Mouse (Mus musculus): Measurements from ENCODE around the gene Ehd4. TPM values are rescaled to one million over a fixed set of nuclear protein-coding genes. Genes with fewer than 3 reads are reported as not detected.

Ehd4 gene
- total and polyA plus RNA-seq, 3 experiments = 15.8 to 35.5 TPM; not detected in 1

DNA sequence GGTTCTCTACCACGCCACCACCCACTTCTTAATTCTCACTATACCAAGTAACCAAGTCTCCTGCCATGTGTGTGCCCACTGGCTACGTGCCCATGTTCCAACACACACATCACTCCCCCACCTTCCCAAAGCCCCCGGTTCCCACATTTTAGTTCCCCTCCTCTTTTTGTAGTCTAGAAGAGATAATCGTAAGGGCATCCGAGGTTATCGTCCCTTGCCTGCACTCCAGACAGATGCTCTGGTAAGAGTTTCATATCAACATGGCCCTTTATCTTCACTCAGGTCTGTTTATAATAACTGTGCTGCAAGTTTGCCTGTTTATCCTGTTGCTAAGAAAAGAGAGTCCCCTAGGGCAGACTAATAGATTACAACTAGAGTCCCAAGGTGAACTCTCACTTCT lies 37.1 kb downstream of the Ehd4 start (continued):
- TF ChIP-seq MAX (IDR thresholded peaks at IDR 0.05; ENCODE audit: low read length) = no peak

DNA sequence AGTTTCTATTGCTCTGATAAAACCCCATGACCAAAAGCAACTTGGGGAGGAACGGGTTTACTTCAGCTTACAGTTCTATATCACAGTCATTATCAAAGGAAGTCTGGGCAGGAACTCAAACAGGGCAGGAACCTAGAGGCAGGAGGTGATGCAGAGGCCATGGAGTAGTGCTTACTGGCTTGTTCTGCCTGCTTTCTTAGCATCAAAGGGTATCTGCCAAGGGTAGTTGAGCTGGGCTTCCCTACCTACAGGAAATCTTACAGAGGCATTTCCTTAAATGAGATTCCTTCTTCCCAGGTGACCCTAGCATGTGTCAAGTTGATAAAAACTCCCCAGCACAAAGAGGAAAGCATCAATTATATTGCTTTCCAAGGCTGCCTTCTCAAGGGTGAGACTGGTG lies 38.0 kb downstream of the Ehd4 start:
- H3K4me1 ChIP-seq (ENCODE audit: control insufficient read depth in 1 of 2, insufficient read depth in 2 of 2, low read length in 2 of 2) = peaks cover 0 to 14% of the 10 kb centered on the region in 2 experiments; a peak in 2 of 4 replicates
- H3K79me2 ChIP-seq (ENCODE audit: control insufficient read depth, insufficient read depth, low read length, poor library complexity) = no peaks in the 10 kb centered on the region
- no peak overlapping the region for H3K4me3 ChIP-seq (ENCODE audit: control insufficient read depth in 1 of 2, insufficient read depth in 1 of 2, low read depth in 2 of 2, low read length in 2 of 2)
- H3K36me3 ChIP-seq (ENCODE audit: control insufficient read depth in 1 of 2, insufficient read depth in 2 of 2, low read length in 2 of 2) = peaks cover 0 to 5% of the 10 kb centered on the region in 2 experiments; a peak in 2 of 4 replicates
- no peak for DNase-seq (ENCODE audit: low read depth, low spot score)
- H3K27me3 ChIP-seq (ENCODE audit: control insufficient read depth in 1 of 2, insufficient read depth in 2 of 2, low read length in 2 of 2) = no peaks in the 10 kb centered on the region
- H3K9me3 ChIP-seq (replicated peaks; ENCODE audit: insufficient read depth, low read length) = no peaks in the 10 kb centered on the region
- H3K27ac ChIP-seq (ENCODE audit: control insufficient read depth, low read depth, low read length) = no peak overlapping the region
- TF ChIP-seq KAT2A (conservative IDR thresholded peaks at IDR 0.05; ENCODE audit: low read depth, low read length) = no peak
- H3K9ac ChIP-seq (ENCODE audit: control insufficient read depth, low read depth, low read length, poor library complexity, severe bottlenecking) = no peak overlapping the region

DNA sequence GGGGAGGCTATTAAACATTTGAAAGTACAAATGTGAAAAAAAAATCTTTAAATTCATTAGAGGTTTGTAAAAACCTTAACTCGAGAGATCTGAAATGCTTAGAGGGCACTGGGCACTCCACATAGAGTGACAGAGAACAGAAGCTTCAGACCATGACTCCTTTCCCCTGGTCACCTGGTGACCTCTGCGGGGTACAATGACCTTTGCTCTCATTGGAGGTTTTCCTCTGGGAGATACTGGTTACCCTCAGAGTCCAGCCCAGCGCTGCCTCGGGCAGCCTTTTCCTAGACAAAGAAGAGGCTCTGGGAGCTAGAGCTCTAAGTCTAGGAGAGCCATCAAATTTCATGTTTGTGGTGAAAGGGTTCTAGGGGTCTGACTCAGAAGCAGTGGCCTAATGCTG lies 39.4 kb downstream of the Ehd4 start:
- H3K27me3 ChIP-seq (ENCODE audit: control insufficient read depth in 1 of 2, insufficient read depth in 2 of 2, low read length in 2 of 2) = no peaks in the 10 kb centered on the region

DNA sequence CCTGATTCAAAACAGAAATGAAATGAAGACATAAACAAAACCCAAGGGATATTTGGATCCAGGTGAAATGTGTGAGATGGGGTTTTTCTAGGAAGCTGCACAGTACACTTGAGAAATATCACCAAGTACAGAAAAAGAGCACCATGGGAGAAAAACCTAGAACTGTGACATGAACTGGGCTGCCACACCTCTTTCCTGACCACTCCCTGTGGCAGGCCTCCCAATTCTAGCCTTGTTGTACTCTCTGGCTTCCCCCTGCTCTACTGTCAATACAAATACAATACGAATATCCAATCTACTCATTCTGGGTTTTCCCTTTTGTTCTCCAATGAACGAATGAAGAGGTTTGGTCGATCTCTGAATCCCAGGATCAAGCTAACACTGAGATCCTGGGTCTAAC lies 40.4 kb downstream of the Ehd4 start:
- H3K9ac ChIP-seq (ENCODE audit: control insufficient read depth, low read depth, low read length, poor library complexity, severe bottlenecking) = no peak overlapping the region
- H3K9me3 ChIP-seq (replicated peaks; ENCODE audit: insufficient read depth, low read length) = no peaks in the 10 kb centered on the region
- no peak overlapping the region for H3K27ac ChIP-seq (ENCODE audit: control insufficient read depth, low read depth, low read length)
- no peak for TF ChIP-seq TCF12 (IDR thresholded peaks at IDR 0.05; ENCODE audit: low read depth, low read length)
- TF ChIP-seq TBP (IDR thresholded peaks at IDR 0.05; ENCODE audit: low read depth, low read length) = no peak
- TF ChIP-seq USF1 (IDR thresholded peaks at IDR 0.05; ENCODE audit: low read depth, low read length) = no peak
- TF ChIP-seq MXI1 (IDR thresholded peaks at IDR 0.05; ENCODE audit: low read depth, low read length) = no peak
- no peak for TF ChIP-seq ZC3H11A (IDR thresholded peaks at IDR 0.05; ENCODE audit: low read depth, low read length)
- no peak for TF ChIP-seq USF2 (IDR thresholded peaks at IDR 0.05; ENCODE audit: borderline replicate concordance in 1 of 2, insufficient read depth in 1 of 2, low read depth in 1 of 2, low read length in 2 of 2)
- TF ChIP-seq HCFC1 (IDR thresholded peaks at IDR 0.05; ENCODE audit: low read depth, low read length) = no peak
- TF ChIP-seq ZMIZ1 (IDR thresholded peaks at IDR 0.05; ENCODE audit: low read depth, low read length) = no peak
- no peak for TF ChIP-seq RAD21 (IDR thresholded peaks at IDR 0.05; ENCODE audit: low read depth, low read length)
- TF ChIP-seq POLR2AphosphoS2 (IDR thresholded peaks at IDR 0.05; ENCODE audit: low read length) = no peak
- no peak for TF ChIP-seq CHD1 (IDR thresholded peaks at IDR 0.05; ENCODE audit: low read depth, low read length)
- TF ChIP-seq ZKSCAN1 (IDR thresholded peaks at IDR 0.05; ENCODE audit: low read depth, low read length) = no peak
- no peak for TF ChIP-seq MYB (IDR thresholded peaks at IDR 0.05; ENCODE audit: low read depth, low read length)
- no peak for TF ChIP-seq SIN3A (IDR thresholded peaks at IDR 0.05; ENCODE audit: low read length)
- no peak for TF ChIP-seq RCOR1 (IDR thresholded peaks at IDR 0.05; ENCODE audit: low read depth, low read length)
- no peak for TF ChIP-seq MEF2A (IDR thresholded peaks at IDR 0.05; ENCODE audit: extremely low read depth, insufficient replicate concordance, low read depth, low read length, poor library complexity, severe bottlenecking)
- no peak for TF ChIP-seq JUND (IDR thresholded peaks at IDR 0.05; ENCODE audit: low read depth, low read length)
- TF ChIP-seq MYC (IDR thresholded peaks at IDR 0.05; ENCODE audit: low read depth, low read length) = no peak
- no peak for TF ChIP-seq MAX (IDR thresholded peaks at IDR 0.05; ENCODE audit: low read length)
- no peak for TF ChIP-seq E2F4 (IDR thresholded peaks at IDR 0.05; ENCODE audit: borderline replicate concordance, low read depth, low read length)
- H3K27me3 ChIP-seq (ENCODE audit: control insufficient read depth in 1 of 2, insufficient read depth in 2 of 2, low read length in 2 of 2) = no peaks in the 10 kb centered on the region
- H3K79me2 ChIP-seq (ENCODE audit: control insufficient read depth, insufficient read depth, low read length, poor library complexity) = no peaks in the 10 kb centered on the region
- peaks cover 0 to 5% of the 10 kb centered on the region in 2 experiments; a peak in 2 of 4 replicates for H3K36me3 ChIP-seq (ENCODE audit: control insufficient read depth in 1 of 2, insufficient read depth in 2 of 2, low read length in 2 of 2)
- no peak for DNase-seq (ENCODE audit: low read depth, low spot score)
- no peak overlapping the region for H3K4me3 ChIP-seq (ENCODE audit: control insufficient read depth in 1 of 2, insufficient read depth in 1 of 2, low read depth in 2 of 2, low read length in 2 of 2)
- H3K4me1 ChIP-seq (ENCODE audit: control insufficient read depth in 1 of 2, insufficient read depth in 2 of 2, low read length in 2 of 2) = peaks cover 0 to 14% of the 10 kb centered on the region in 2 experiments; a peak in 2 of 4 replicates

More for the DNA sequence above, 39.4 kb downstream of the Ehd4 start:
- no peak for DNase-seq (ENCODE audit: low read depth, low spot score)
- no peak for TF ChIP-seq MYC (IDR thresholded peaks at IDR 0.05; ENCODE audit: low read depth, low read length)
- no peak for TF ChIP-seq MAX (IDR thresholded peaks at IDR 0.05; ENCODE audit: low read length)
- no peak for TF ChIP-seq USF2 (IDR thresholded peaks at IDR 0.05; ENCODE audit: borderline replicate concordance in 1 of 2, insufficient read depth in 1 of 2, low read depth in 1 of 2, low read length in 2 of 2)
- peaks cover 0 to 5% of the 10 kb centered on the region in 2 experiments; a peak in 2 of 4 replicates for H3K36me3 ChIP-seq (ENCODE audit: control insufficient read depth in 1 of 2, insufficient read depth in 2 of 2, low read length in 2 of 2)
- H3K4me3 ChIP-seq (ENCODE audit: control insufficient read depth in 1 of 2, insufficient read depth in 1 of 2, low read depth in 2 of 2, low read length in 2 of 2) = no peak overlapping the region
- H3K4me1 ChIP-seq (ENCODE audit: control insufficient read depth in 1 of 2, insufficient read depth in 2 of 2, low read length in 2 of 2) = peaks cover 0 to 14% of the 10 kb centered on the region in 2 experiments; a peak in 2 of 4 replicates
- H3K9me3 ChIP-seq (replicated peaks; ENCODE audit: insufficient read depth, low read length) = no peaks in the 10 kb centered on the region
- no peak overlapping the region for H3K9ac ChIP-seq (ENCODE audit: control insufficient read depth, low read depth, low read length, poor library complexity, severe bottlenecking)
- no peak overlapping the region for H3K27ac ChIP-seq (ENCODE audit: control insufficient read depth, low read depth, low read length)
- no peaks in the 10 kb centered on the region for H3K79me2 ChIP-seq (ENCODE audit: control insufficient read depth, insufficient read depth, low read length, poor library complexity)
